Mouse (Mus musculus): Measurements from ENCODE around the gene Plekhs1.
"Not testable (repeated sequence)": the region's sequence is repeated elsewhere in the genome, so short reads cannot be mapped to it uniquely, and the experiment has no call there.

DNA sequence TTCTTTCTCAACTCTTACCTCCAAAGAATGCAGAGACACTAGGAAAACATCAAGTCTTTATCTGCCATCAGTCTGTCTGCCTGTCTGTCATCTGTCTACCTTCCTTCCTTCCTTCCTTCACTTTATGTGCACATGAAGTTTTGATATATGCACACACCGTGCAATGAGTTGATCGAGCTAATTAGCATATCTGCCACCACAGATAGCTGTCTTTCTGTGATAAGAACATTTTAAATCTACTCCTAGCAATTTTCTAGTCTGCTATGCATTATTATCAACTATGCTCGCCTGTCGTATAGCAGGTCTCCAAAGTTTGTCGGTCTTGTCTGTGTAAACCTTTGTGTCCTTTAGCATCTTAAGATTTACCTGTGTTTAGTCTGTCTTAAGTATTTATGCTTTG lies 42.1 kb downstream of the Plekhs1 start:
- TF ChIP-seq POLR2A, CTCF (IDR thresholded peaks at IDR 0.05; ENCODE audit: extremely low read depth, insufficient read depth, low read length): not testable (repeated sequence)
